Mouse (Mus musculus): ENCODE data around the gene D430019H16Rik.

The D430019H16Rik gene

GRCm38 (mm10) chr12:105539649-105540048 is 86.0 kb downstream of the D430019H16Rik start:
- DNase-seq (ENCODE audit: low spot score), result no peak

GRCm38 (mm10) chr12:105541590-105542402 is 88.1 kb downstream of the D430019H16Rik start:
- no peak for DNase-seq (ENCODE audit: low spot score)

DNA sequence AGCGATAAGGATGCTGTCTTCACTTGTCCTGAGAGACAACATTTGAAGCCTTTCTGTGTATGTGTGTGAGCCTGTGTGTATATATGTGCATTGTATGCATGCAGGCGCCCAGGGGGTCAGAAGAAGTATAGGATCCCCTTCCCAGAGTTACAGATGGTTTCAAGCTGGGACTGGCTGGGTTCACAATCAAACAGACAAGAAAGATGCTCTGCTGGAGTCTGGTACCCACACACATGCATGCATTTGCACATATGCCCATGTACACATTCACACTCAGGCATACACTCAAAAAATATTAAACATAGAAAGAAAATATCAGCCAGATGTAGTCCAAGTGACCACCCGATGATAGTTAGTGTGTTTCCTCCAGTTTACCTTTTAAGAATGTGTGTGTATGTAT is 88.9 kb downstream of the D430019H16Rik start:
- DNase-seq (ENCODE audit: low spot score), result no peak

Measured in urinary bladder, postnatal 14 days (tissue).